Mouse (Mus musculus): ENCODE measurements around the gene Pofut2. TPM values are rescaled to one million over a fixed set of nuclear protein-coding genes. Genes with fewer than 3 reads are reported as not detected.

Pofut2 gene
- polyA plus RNA-seq, 1 experiment from 2014 or later = 66.8 TPM

DNA sequence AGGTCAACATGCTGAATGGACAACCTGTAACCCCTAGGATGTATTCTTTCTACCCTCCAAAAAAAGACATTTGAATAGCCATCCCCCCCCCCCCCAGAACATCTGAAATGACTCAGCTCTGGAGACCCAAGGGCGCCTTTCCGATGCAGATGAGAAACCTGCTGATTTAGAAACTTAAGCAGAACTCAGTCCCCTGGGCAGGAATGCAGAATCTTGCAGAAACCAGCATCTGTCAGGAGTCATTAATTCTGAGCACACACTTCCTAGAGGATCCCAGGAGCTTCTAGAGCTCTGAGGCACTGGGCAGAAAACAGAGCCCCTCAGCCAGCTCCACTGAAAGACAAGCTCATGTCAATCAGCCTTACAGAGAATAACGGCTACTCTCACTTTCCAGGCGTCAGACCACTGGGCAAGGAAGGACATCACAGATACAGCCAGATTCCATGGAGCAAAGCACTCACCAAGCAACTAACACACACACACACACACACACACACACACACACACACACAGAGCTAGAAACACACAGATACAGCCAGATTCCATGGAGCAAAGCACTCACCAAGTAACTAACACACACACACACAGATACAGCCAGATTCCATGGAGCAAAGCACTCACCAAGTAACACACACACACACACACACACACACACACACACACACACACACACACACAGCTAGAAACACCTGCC is 46.0 kb downstream of the Pofut2 start:
- H3K36me3 ChIP-seq (ENCODE audit: control insufficient read depth, insufficient read depth, low read length) = no peaks in the 10 kb centered on the region
- WGBS = 67% methylated on average over 4 of the region's 4 CpGs
- H3K9me3 ChIP-seq (ENCODE audit: control insufficient read depth, low read length) = no peaks in the 10 kb centered on the region
- peaks cover 10% of the 10 kb centered on the region for H3K4me1 ChIP-seq (replicated peaks; ENCODE audit: control insufficient read depth, insufficient read depth, low read length)
- DNase-seq (ENCODE audit: low spot score) (no peak), ATAC-seq (replicated peaks; ENCODE audit: low FRiP score) (no peak)
- H3K4me3 ChIP-seq (ENCODE audit: low read depth, low read length) = no peak overlapping the region
- H3K27me3 ChIP-seq (replicated peaks; ENCODE audit: control insufficient read depth, insufficient read depth, low read length) = no peaks in the 10 kb centered on the region
- no peak overlapping the region for H3K9ac ChIP-seq (ENCODE audit: low read depth, low read length)
- no peak overlapping the region for H3K27ac ChIP-seq (ENCODE audit: low read depth, low read length)
- no peak overlapping the region for H3K4me2 ChIP-seq

DNA sequence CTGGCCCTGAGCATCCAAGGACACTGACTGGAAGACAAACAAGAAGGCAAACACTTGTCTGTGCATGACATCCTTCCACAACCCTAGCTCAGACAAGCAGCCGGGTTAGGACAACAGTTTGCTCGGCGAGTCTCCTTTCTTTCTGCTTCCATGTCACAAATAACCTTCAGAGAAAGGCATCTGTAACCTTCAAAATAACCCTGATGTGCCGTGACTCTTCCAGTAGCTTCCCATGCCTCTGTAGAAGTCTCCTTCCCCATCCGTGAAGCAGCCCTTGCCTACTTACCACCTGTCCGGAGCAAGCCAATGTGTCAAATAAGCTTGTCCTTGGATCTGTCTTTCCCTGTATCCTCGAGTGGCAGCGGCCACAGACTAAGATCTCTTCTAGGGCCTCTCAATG is 46.7 kb downstream of the Pofut2 start:
- Histone ChIP-seq H3K9ac (ENCODE audit: low read depth, low read length) (no peak overlapping the region), H3K9me3 (ENCODE audit: control insufficient read depth, low read length) (no peaks in the 10 kb centered on the region), H3K36me3 (ENCODE audit: control insufficient read depth, insufficient read depth, low read length) (no peaks in the 10 kb centered on the region), H3K4me1 (replicated peaks; ENCODE audit: control insufficient read depth, insufficient read depth, low read length) (peaks cover 2% of the 10 kb centered on the region), H3K27me3 (replicated peaks; ENCODE audit: control insufficient read depth, insufficient read depth, low read length) (no peaks in the 10 kb centered on the region), H3K4me2 (no peak overlapping the region), H3K4me3 (ENCODE audit: low read depth, low read length) (no peak overlapping the region), H3K27ac (ENCODE audit: low read depth, low read length) (no peak overlapping the region)
- WGBS = 79% methylated on average over 8 of the region's 8 CpGs
- DNase-seq (ENCODE audit: low spot score) = no peak
- ATAC-seq (replicated peaks; ENCODE audit: low FRiP score) = no peak

DNA sequence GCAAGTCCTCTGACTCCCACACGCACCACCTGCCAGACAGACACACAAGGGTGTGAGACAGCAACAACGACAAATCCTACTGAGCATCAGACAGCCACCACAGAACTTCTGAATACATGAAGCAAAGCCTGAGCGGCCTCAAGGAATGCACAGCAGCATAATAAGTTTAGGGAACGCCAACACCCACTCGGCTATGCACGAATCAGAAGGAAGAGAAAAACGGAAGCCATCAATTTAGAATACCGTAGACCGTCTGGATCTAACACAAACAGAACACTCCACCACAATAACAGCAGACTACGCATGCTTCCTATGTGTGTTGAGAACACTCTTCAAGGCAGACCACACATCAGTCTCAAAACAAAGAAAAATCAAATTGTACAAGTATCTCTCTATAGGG is 50.0 kb downstream of the Pofut2 start:
- Histone ChIP-seq H3K36me3 (ENCODE audit: control insufficient read depth, insufficient read depth, low read length) (no peaks in the 10 kb centered on the region), H3K4me2 (no peak overlapping the region), H3K4me1 (replicated peaks; ENCODE audit: control insufficient read depth, insufficient read depth, low read length) (no peaks in the 10 kb centered on the region), H3K27ac (ENCODE audit: low read depth, low read length) (no peak overlapping the region), H3K9ac (ENCODE audit: low read depth, low read length) (no peak overlapping the region), H3K27me3 (replicated peaks; ENCODE audit: control insufficient read depth, insufficient read depth, low read length) (no peaks in the 10 kb centered on the region), H3K9me3 (ENCODE audit: control insufficient read depth, low read length) (no peaks in the 10 kb centered on the region), H3K4me3 (ENCODE audit: low read depth, low read length) (no peak overlapping the region)
- 81% methylated on average over 10 of the region's 10 CpGs for WGBS
- no peak for DNase-seq (ENCODE audit: low spot score)
- ATAC-seq (replicated peaks; ENCODE audit: low FRiP score) = no peak

DNA sequence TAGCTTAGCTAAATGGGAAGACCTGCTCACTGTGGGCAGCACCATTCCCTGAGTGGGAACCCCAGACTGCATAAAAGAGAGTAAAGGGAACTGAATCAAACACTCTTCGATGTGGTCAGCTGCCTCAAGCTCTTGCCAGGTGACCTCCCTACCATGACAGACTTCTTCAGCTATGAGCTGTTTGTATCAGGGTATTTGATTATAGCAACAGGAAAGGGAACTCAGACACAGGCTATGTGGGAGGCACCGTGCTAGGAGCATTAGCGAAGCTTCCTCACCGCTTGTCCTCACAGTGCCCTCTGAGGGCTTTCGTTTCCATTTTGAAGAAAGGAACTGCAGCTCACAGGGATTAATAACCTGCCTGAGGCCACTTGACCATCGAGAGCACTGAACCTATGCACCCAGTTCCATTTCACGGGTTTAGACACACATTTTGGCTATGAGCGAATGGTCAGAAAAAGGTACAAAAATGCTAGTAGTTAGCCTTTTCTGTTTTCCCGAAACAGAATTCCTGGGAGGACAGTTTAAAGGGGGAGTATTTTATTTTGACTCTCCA is 55.8 kb downstream of the Pofut2 start:
- no peak overlapping the region for H3K27ac ChIP-seq (ENCODE audit: low read depth, low read length)
- DNase-seq (ENCODE audit: low spot score) (no peak), ATAC-seq (replicated peaks; ENCODE audit: low FRiP score) (no peak)
- no peak overlapping the region for H3K9ac ChIP-seq (ENCODE audit: low read depth, low read length)
- H3K27me3 ChIP-seq (replicated peaks; ENCODE audit: control insufficient read depth, insufficient read depth, low read length) = no peaks in the 10 kb centered on the region
- no peak overlapping the region for H3K4me2 ChIP-seq
- H3K4me1 ChIP-seq (replicated peaks; ENCODE audit: control insufficient read depth, insufficient read depth, low read length) = no peaks in the 10 kb centered on the region
- H3K36me3 ChIP-seq (ENCODE audit: control insufficient read depth, insufficient read depth, low read length) = no peaks in the 10 kb centered on the region
- no peaks in the 10 kb centered on the region for H3K9me3 ChIP-seq (ENCODE audit: control insufficient read depth, low read length)
- no peak overlapping the region for H3K4me3 ChIP-seq (ENCODE audit: low read depth, low read length)
- WGBS = 70% methylated on average over 9 of the region's 9 CpGs

DNA sequence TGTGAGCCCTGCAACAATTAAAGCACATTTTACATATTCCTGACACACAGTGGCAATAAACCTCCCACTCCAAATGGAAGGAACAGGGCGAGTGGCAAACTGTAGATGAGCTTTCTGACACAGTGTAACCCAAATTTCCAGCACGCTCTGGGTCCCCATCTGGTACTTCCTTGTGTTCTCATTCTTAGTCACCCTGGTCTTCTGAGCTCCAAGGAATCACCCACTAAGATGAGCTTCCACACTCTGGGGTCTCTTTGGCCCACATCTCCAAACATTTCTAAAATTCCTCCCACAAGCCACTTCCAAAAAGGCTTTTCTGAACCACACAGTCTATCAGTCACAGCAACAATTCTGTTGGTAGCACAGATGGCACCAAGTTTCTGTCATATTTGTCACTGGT is 56.7 kb downstream of the Pofut2 start:
- no peaks in the 10 kb centered on the region for H3K4me1 ChIP-seq (replicated peaks; ENCODE audit: control insufficient read depth, insufficient read depth, low read length)
- H3K27me3 ChIP-seq (replicated peaks; ENCODE audit: control insufficient read depth, insufficient read depth, low read length) = no peaks in the 10 kb centered on the region
- no peak overlapping the region for H3K9ac ChIP-seq (ENCODE audit: low read depth, low read length)
- H3K9me3 ChIP-seq (ENCODE audit: control insufficient read depth, low read length) = no peaks in the 10 kb centered on the region
- DNase-seq (ENCODE audit: low spot score) (no peak), ATAC-seq (replicated peaks; ENCODE audit: low FRiP score) (no peak)
- no peak overlapping the region for H3K27ac ChIP-seq (ENCODE audit: low read depth, low read length)
- no peaks in the 10 kb centered on the region for H3K36me3 ChIP-seq (ENCODE audit: control insufficient read depth, insufficient read depth, low read length)
- 81% methylated on average over 2 of the region's 2 CpGs for WGBS
- no peak overlapping the region for H3K4me3 ChIP-seq (ENCODE audit: low read depth, low read length)
- no peak overlapping the region for H3K4me2 ChIP-seq

Other genes starting within 250 kb of the Pofut2 start
- 57.1 and 63.5 TPM in 2 replicates for gene Slc19a1, start 227.0 kb upstream of the Pofut2 start, polyA plus RNA-seq (2014; fragmentation: Nextera tagmentation; extraction: Ambion mirVana)
- 55.3 and 60.2 TPM in 2 replicates for gene Col18a1, start 92.7 kb upstream of the Pofut2 start, polyA plus RNA-seq (2014; fragmentation: Nextera tagmentation; extraction: Ambion mirVana)
- gene Adarb1, start 159.1 kb downstream of the Pofut2 start, polyA plus RNA-seq (2014; fragmentation: Nextera tagmentation; extraction: Ambion mirVana) = 3.5 and 4.5 TPM in 2 replicates

Measured in liver, embryonic 11.5 days (tissue).